Mouse (Mus musculus) embryonic facial prominence, embryonic 10.5 days (tissue): ENCODE results near the gene Synm. TPM values are rescaled to one million over a fixed set of nuclear protein-coding genes. Genes with fewer than 3 reads are reported as not detected.

ENCODE experiments used
- DNase-seq: peaks from one replicate; pipeline ENCODE4 v3.0.0-alpha.2; 2017; ENCODE audit warnings: low spot score
- H3K27ac ChIP-seq: fragments of 300-500 bp; sonication (generic); replicated peaks from 2 replicates; pipeline ENCODE4 v1.5.1; 2016; ENCODE audit warnings: mild to moderate bottlenecking
- H3K27me3 ChIP-seq: fragments of 300-500 bp; sonication (generic); replicated peaks from 2 replicates; pipeline ENCODE4 v1.6.1; 2016; ENCODE audit warnings: low read depth, mild to moderate bottlenecking; ENCODE audit not compliant: poor library complexity, severe bottlenecking
- H3K36me3 ChIP-seq: fragments of 300-500 bp; sonication (generic); replicated peaks from 2 replicates; pipeline ENCODE4 v1.6.1; 2016; ENCODE audit warnings: mild to moderate bottlenecking, moderate library complexity
- H3K4me1 ChIP-seq: fragments of 300-500 bp; sonication (generic); 2 replicates; pipeline ENCODE4 v1.6.1; 2016
- H3K4me3 ChIP-seq: fragments of 300-500 bp; sonication (generic); 2 replicates; pipeline ENCODE4 v1.5.1; 2016; ENCODE audit warnings: mild to moderate bottlenecking, moderate library complexity
- H3K9me3 ChIP-seq: fragments of 300-500 bp; sonication (generic); 2 replicates; pipeline ENCODE4 v1.6.1; 2016; ENCODE audit warnings: mild to moderate bottlenecking
- WGBS: fragments of 180-500 bp; shearing (Covaris S2); methylation state at CpG from one replicate; pipeline ENCODE4 v1.1.7; 2016; 5-methylcytosine and 5-hydroxymethylcytosine counted together
- polyA plus RNA-seq: library from polyadenylated mRNA; unstranded; fragments of >200 nt; fragmentation: Nextera tagmentation; extraction: Ambion mirVana; gene quantifications from 2 replicates; pipeline ENCODE4 v1.2.1, GENCODE M21; 2016

The Synm gene
- polyA plus RNA-seq, 1 experiment from 2014 or later, result 2.9 TPM

- H3K36me3 ChIP-seq, result peaks cover 7% of the 10 kb centered on the region; the same call in 1 of the 2 replicates
- H3K4me1 ChIP-seq, result peaks cover 16% of the 10 kb centered on the region
- H3K9me3 ChIP-seq, result no peaks in the 10 kb centered on the region
- 81% methylated on average over 7 of the region's 7 CpGs for WGBS
- no peak overlapping the region for H3K27ac ChIP-seq
- H3K27me3 ChIP-seq, result no peaks in the 10 kb centered on the region
- DNase-seq, result no peak
- H3K4me3 ChIP-seq, result no peak overlapping the region
Observed at GRCm38 (mm10) chr7:67741706-67742105, 17.8 kb downstream of the Synm start.

DNA sequence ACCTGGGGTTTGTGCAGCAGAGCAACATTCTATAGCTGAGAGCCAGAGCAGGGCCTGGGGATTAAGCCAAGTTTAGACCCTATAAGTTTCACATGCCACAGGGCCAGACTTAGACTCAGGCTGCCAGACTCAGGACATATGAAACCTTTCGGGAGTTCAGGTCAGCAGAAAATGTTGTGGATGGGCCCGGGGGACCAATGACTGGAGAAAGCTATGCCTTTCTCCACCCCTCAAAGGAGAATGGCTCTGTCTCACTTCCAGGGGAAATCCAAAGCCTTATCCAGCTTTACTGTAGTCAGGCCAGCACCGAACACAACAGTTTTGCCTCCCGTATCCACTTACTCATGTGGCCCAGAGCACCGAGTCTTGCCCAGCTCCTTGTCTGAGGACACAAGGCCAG, 18.7 kb downstream of the Synm start:
- Histone ChIP-seq H3K27ac (0 out of 2 replicates have a peak overlapping the region, but pooled peaks have one; percentile 37), H3K4me3 (no peak overlapping the region), H3K27me3 (no peaks in the 10 kb centered on the region), H3K9me3 (no peaks in the 10 kb centered on the region), H3K4me1 (peaks cover 21% of the 10 kb centered on the region), H3K36me3 (peaks cover 7% of the 10 kb centered on the region; the same call in 1 of the 2 replicates)
- WGBS, result 83% methylated on average over 5 of the region's 5 CpGs
- DNase-seq, result no peak

DNA sequence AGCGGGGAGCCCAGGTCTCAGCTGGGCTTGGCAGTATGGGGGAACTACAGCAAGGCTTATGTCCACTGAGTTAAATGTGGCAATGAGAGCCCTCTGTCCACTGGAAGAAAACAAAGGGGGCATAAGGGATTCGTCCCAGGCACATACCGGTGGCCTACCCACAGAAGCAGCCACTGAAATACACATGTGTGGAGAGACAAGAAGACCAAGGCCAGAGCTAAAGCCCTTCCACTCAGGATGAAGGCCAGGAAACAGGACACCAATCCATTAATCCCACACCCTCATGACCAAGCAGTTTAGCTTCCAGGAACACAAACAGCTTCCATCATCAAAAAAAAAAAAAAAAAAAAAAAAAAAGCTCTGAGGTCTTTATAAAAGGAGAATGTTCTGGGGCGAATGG, 19.2 kb downstream of the Synm start:
- H3K4me1 ChIP-seq, result peaks cover 21% of the 10 kb centered on the region
- H3K36me3 ChIP-seq, result peaks cover 8% of the 10 kb centered on the region
- WGBS, result 87% methylated on average over 4 of the region's 4 CpGs
- H3K27me3 ChIP-seq, result no peaks in the 10 kb centered on the region
- H3K4me3 ChIP-seq, result no peak overlapping the region
- H3K9me3 ChIP-seq, result no peaks in the 10 kb centered on the region
- H3K27ac ChIP-seq, result no peak overlapping the region
- DNase-seq, result no peak

DNA sequence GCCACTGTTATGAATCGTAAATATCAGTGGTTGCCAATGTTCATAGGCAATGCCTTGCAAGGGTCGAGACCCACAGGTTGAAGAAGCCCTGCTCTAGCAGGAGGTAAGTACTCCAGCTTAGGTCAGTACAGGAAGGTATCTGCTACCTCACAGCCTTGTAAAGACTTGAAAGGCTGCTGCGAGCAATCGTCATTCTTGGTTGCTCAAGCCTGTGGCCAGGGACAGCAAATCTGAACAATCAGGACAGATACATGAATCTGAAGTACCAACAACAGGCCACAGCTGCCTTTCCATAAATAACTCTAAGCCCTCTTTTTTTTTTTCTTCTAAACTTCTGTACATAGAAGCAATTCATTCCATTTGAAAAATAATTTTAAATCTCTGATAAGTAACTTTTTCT, 27.3 kb downstream of the Synm start:
- WGBS, result 85% methylated on average over 4 of the region's 4 CpGs
- no peak overlapping the region for H3K4me3 ChIP-seq
- peaks cover 36% of the 10 kb centered on the region for H3K36me3 ChIP-seq

DNA sequence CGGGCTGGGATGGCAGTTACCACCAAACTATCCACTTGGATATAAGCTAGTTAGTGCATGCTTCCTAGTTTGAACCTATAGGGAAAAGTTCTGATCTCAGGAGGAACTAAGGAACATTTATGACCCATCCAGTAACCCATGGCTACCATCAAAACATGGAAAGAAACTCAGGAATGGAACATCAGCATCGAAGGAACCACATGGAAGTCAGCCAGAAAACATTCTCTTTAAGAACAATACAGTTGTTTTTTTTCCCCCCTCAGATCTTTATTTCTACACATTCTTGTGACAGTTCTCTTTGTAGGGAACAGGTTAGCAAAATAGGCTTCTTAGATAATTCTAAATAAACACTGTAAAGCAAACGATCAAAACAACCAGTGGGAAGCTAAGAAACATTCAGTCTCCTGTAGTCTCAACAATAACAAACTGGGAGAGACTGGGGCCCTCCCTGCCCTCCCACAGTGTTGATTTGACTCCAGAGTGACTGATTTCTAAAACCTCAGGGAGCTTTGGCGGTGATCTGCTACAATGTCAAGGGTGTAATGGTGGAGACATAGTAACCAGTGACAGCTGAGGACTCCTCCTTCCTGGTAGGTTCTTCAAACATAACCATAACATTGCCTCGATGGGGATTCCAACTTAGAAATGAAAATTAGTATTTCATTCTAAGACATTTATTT, 29.0 kb downstream of the Synm start:
- Histone ChIP-seq H3K4me1 (peaks cover 4% of the 10 kb centered on the region; the same call in 1 of the 2 replicates), H3K36me3 (peaks cover 53% of the 10 kb centered on the region), H3K9me3 (no peaks in the 10 kb centered on the region), H3K4me3 (no peak overlapping the region), H3K27me3 (no peaks in the 10 kb centered on the region), H3K27ac (no peak overlapping the region)
- DNase-seq, result no peak
- 75% methylated on average over 5 of the region's 5 CpGs for WGBS

More for the DNA sequence above, 27.3 kb downstream of the Synm start:
- peaks cover 10% of the 10 kb centered on the region for H3K4me1 ChIP-seq
- no peaks in the 10 kb centered on the region for H3K9me3 ChIP-seq
- no peak for DNase-seq
- H3K27me3 ChIP-seq, result no peaks in the 10 kb centered on the region
- H3K27ac ChIP-seq, result no peak overlapping the region

DNA sequence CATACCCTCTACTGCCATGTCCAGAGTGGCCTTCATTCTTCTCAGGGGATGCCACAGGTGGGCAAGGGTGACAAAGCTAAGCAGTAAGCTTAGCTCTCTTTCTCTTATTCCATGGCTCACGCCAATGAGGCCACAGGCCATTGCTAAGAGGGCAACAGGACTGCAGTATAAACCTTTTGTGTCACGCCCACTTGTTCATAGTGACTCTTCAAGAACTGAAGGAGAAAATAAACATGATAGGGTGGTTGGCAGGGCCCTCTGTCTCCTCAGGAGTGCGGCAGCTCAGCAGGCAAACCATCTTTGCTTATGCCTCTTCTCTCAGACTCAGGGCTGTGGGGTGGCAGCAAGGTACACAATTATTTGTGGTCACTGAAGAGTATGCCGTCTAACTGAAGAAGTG, 30.7 kb downstream of the Synm start:
- Histone ChIP-seq H3K4me1 (peaks cover 11% of the 10 kb centered on the region; the same call in 1 of the 2 replicates), H3K4me3 (no peak overlapping the region), H3K27me3 (no peaks in the 10 kb centered on the region), H3K9me3 (no peaks in the 10 kb centered on the region), H3K27ac (no peak overlapping the region), H3K36me3 (peaks cover 55% of the 10 kb centered on the region)
- WGBS, result 93% methylated on average over 4 of the region's 4 CpGs
- no peak for DNase-seq

DNA sequence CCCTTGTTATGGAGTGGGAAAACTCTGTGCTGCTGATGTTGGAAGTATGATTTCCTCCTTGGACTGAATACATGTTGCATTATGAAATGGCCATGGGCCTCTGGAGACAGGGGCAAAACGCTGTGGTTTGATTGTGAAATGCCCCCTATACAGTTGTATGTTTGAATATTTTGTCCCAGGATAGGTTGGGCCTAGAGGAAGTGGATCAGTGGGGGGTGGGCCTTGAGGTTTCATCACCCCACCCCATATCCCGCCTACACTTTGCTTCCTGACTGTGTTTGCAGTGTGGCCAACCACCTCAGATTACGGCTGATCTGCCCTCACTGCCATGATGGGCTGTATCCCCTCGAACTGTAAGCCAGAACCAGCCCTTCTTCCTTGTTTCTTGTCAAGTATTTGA, 31.3 kb downstream of the Synm start:
- no peak overlapping the region for H3K4me3 ChIP-seq
- 90% methylated on average over 4 of the region's 4 CpGs for WGBS
- no peak overlapping the region for H3K27ac ChIP-seq
- peaks cover 52% of the 10 kb centered on the region for H3K36me3 ChIP-seq
- no peaks in the 10 kb centered on the region for H3K9me3 ChIP-seq
- H3K27me3 ChIP-seq, result no peaks in the 10 kb centered on the region
- H3K4me1 ChIP-seq, result peaks cover 9% of the 10 kb centered on the region; the same call in 1 of the 2 replicates
- no peak for DNase-seq

GRCm38 (mm10) chr7:67725016-67725415, 34.5 kb downstream of the Synm start:
- 36% methylated on average over 9 of the region's 9 CpGs for WGBS
- Histone ChIP-seq H3K4me1 (peaks cover 10% of the 10 kb centered on the region; the same call in 1 of the 2 replicates), H3K9me3 (no peaks in the 10 kb centered on the region), H3K27me3 (no peaks in the 10 kb centered on the region), H3K27ac (no peak overlapping the region), H3K4me3 (no peak overlapping the region), H3K36me3 (peaks cover 74% of the 10 kb centered on the region)
- no peak for DNase-seq

DNA sequence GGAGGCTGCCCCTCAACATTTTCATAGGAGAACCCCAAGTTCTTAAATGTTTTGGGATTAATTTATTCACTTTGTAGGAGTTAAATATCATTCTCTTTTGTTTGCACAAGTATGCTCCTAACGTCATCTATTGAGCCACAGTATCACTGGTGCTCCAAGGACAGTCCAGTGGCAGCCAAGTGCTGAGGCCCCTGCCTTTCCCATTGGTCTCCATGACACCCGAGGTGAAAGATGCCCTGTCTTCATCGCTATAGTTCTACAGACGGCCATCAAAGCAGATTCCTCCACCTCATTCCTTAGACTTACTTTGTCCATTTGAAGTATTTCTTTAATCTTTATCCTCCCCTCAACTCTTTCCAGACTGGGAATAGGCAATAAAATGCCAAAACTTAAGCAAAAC, 35.0 kb downstream of the Synm start:
- peaks cover 79% of the 10 kb centered on the region for H3K36me3 ChIP-seq
- H3K4me1 ChIP-seq, result peaks cover 10% of the 10 kb centered on the region; the same call in 1 of the 2 replicates
- no peak overlapping the region for H3K4me3 ChIP-seq
- WGBS, result 64% methylated on average over 4 of the region's 4 CpGs
- no peak overlapping the region for H3K27ac ChIP-seq
- DNase-seq, result no peak
- no peaks in the 10 kb centered on the region for H3K27me3 ChIP-seq
- H3K9me3 ChIP-seq, result no peaks in the 10 kb centered on the region

DNA sequence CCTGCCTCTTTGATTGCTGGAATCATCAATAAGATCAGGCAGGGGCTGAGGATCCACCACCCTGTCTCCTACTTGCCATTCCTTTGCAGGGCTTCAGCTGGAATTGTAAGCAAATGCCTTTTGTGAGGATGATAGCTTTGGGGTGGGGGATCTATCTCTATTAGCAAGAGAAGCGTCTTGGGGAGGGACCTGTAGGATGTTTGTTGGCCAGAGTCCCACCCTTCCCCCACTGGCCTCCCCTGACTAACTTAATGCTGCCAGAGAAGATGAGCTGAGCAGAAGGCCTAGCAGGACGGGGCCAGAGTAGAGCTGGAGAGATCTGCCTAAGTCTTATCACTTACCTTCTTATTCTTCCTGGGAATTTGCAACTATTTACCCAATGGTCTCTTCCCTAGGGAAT, 37.4 kb downstream of the Synm start:
- H3K4me1 ChIP-seq, result peaks cover 10% of the 10 kb centered on the region; the same call in 1 of the 2 replicates
- H3K4me3 ChIP-seq, result no peak overlapping the region
- no peaks in the 10 kb centered on the region for H3K9me3 ChIP-seq
- no peak for DNase-seq
- WGBS, result 44% methylated on average over 2 of the region's 2 CpGs
- no peak overlapping the region for H3K27ac ChIP-seq
- H3K27me3 ChIP-seq, result no peaks in the 10 kb centered on the region
- peaks cover 78% of the 10 kb centered on the region for H3K36me3 ChIP-seq

DNA sequence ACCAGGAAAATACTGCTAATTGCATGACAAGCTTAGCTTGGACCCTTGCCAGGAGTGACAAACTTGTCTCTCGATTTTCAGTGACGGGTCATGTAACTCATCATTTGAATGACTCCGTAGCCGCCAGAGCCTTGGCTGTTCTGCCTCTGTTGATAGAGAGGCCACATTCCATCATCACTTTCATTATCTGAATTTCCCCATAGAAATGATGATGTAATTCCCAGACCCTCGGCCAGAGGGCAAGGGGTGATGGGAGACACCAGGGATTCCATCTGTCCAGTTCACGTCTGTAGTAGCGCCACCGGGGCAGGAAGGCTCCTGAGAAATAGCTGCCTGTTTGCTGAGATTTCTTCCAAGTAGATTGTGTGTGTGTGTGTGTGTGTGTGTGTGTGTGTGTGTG, 40.7 kb downstream of the Synm start:
- peaks cover 66% of the 10 kb centered on the region for H3K36me3 ChIP-seq
- DNase-seq, result no peak

GRCm38 (mm10) chr7:67717520-67717919, 42.0 kb downstream of the Synm start:
- Histone ChIP-seq H3K4me3 (no peak overlapping the region), H3K27me3 (no peaks in the 10 kb centered on the region), H3K36me3 (peaks cover 70% of the 10 kb centered on the region), H3K4me1 (peaks cover 26% of the 10 kb centered on the region), H3K9me3 (no peaks in the 10 kb centered on the region; the same call in 1 of the 2 replicates), H3K27ac (no peak overlapping the region)
- no peak for DNase-seq
- WGBS, result 93% methylated on average over 3 of the region's 3 CpGs

More for the DNA sequence above, 40.7 kb downstream of the Synm start:
- Histone ChIP-seq H3K4me1 (peaks cover 25% of the 10 kb centered on the region), H3K9me3 (no peaks in the 10 kb centered on the region), H3K4me3 (no peak overlapping the region), H3K27ac (no peak overlapping the region), H3K27me3 (no peaks in the 10 kb centered on the region)
- WGBS, result 82% methylated on average over 8 of the region's 8 CpGs

DNA sequence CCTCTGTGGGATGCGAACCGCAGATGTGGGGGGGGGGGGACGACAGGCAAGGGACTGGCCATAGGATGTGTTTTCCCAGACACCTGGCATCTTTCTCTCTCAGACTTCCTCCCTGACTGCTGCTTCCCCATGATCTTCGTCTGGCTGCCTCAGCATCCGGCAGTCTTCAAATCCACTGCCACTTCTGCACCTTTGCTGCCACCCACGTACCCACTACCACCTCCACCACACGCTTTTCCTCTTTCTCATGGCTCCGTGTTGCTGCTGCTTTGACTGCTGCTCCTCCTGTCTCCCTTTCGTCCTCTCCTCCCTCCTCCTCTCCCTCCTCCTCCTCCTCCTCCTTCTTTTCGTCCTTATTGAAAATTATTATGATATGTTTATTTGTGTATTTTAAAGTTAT, 42.6 kb downstream of the Synm start:
- 90% methylated on average over 10 of the region's 10 CpGs for WGBS
- no peak overlapping the region for H3K4me3 ChIP-seq
- H3K4me1 ChIP-seq, result peaks cover 26% of the 10 kb centered on the region
- DNase-seq, result no peak
- peaks cover 70% of the 10 kb centered on the region for H3K36me3 ChIP-seq
- no peaks in the 10 kb centered on the region; the same call in 1 of the 2 replicates for H3K9me3 ChIP-seq
- 0 out of 2 replicates have a peak overlapping the region, but pooled peaks have one; percentile 6 for H3K27ac ChIP-seq
- no peaks in the 10 kb centered on the region for H3K27me3 ChIP-seq
